In genomic region chr2:159096667-159097066, GRCm38 (mm10) we compare ENCODE assay signal across 9 mouse cellular contexts.
DNase-seq lines count a peak whose midpoint lies in the region; ATAC-seq and TF ChIP-seq lines count a peak whose summit lies in the region.
"Had no signal": no experiment of that assay in that cellular context is flagged by ENCODE, and none has a peak within 500 bp of the region (broad histone marks: within the 10 kb centered on the region; RNA-seq: fewer than 3 reads in every experiment).

No protein-coding gene starts in this region.

- H3K4me2 ChIP-seq in embryonic facial prominence, embryonic 14.5 days (ENCODE audit: low read depth, low read length), result no peak overlapping the region
- no peak overlapping the region for H3K4me2 ChIP-seq in lung, embryonic 16.5 days (ENCODE audit: low read depth, low read length)
- H3K4me2 ChIP-seq: liver, embryonic 12.5 days had no signal

- TF ChIP-seq CTCF in brain, embryonic 14.5 days (IDR thresholded peaks at IDR 0.05; ENCODE audit: borderline replicate concordance, extremely low read depth, insufficient read depth, insufficient read length), result no peak

- no peaks in the 10 kb centered on the region for H3K27me3 ChIP-seq in embryonic facial prominence, embryonic 14.5 days (replicated peaks; ENCODE audit: control insufficient read depth, insufficient read depth, low read length)
- H3K27me3 ChIP-seq in lung, embryonic 16.5 days (ENCODE audit: control insufficient read depth, insufficient read depth, low read depth, low read length), result no peaks in the 10 kb centered on the region
- H3K27me3 ChIP-seq: liver, embryonic 12.5 days had no signal

- peaks cover 12% of the 10 kb centered on the region for H3K4me1 ChIP-seq in embryonic facial prominence, embryonic 14.5 days (ENCODE audit: control insufficient read depth, insufficient read depth, low read length)
- H3K4me1 ChIP-seq in lung, embryonic 16.5 days (replicated peaks; ENCODE audit: control insufficient read depth, insufficient read depth, low read length), result no peaks in the 10 kb centered on the region
- H3K4me1 ChIP-seq: liver, embryonic 12.5 days had no signal

- H3K27ac ChIP-seq in embryonic facial prominence, embryonic 14.5 days (replicated peaks; ENCODE audit: low read depth, low read length), result no peak overlapping the region
- no peak overlapping the region for H3K27ac ChIP-seq in lung, embryonic 16.5 days (ENCODE audit: low read length)
- H3K27ac ChIP-seq: liver, embryonic 12.5 days had no signal

- no peaks in the 10 kb centered on the region for H3K36me3 ChIP-seq in embryonic facial prominence, embryonic 14.5 days (ENCODE audit: control insufficient read depth, insufficient read depth, low read length)
- H3K36me3 ChIP-seq in lung, embryonic 16.5 days (ENCODE audit: control insufficient read depth, insufficient read depth, low read length), result no peaks in the 10 kb centered on the region
- H3K36me3 ChIP-seq: liver, embryonic 12.5 days had no signal

- no peak for TF ChIP-seq POLR2A in brain, embryonic 14.5 days (IDR thresholded peaks at IDR 0.05; ENCODE audit: borderline replicate concordance, extremely low read depth, insufficient read depth, insufficient read length, poor library complexity, severe bottlenecking)

- WGBS in embryonic facial prominence, embryonic 14.5 days, result 29% methylated on average over 2 of the region's 2 CpGs
- WGBS in lung, embryonic 16.5 days, result 47% methylated on average over 2 of the region's 2 CpGs

- H3K4me3 ChIP-seq in embryonic facial prominence, embryonic 14.5 days (ENCODE audit: low read depth, low read length), result no peak overlapping the region
- H3K4me3 ChIP-seq in lung, embryonic 16.5 days (ENCODE audit: low read length), result no peak overlapping the region
- H3K4me3 ChIP-seq: liver, embryonic 12.5 days had no signal

- no peak overlapping the region for H3K9ac ChIP-seq in embryonic facial prominence, embryonic 14.5 days (ENCODE audit: low read depth, low read length)
- H3K9ac ChIP-seq in lung, embryonic 16.5 days (ENCODE audit: low read length), result no peak overlapping the region
- H3K9ac ChIP-seq: liver, embryonic 12.5 days had no signal

- DNase-seq in brain, embryonic 14.5 days (ENCODE audit: low read depth), result peak; percentile 59
- DNase-seq in embryonic facial prominence, embryonic 14.5 days (ENCODE audit: low spot score), result peak; percentile 50
- DNase-seq in kidney, adult 8-10 months, result peak; percentile 7 to 14
- no peak for DNase-seq in right cerebral cortex, postnatal 25 days
- DNase-seq in frontal cortex, postnatal 25 days (ENCODE audit: low spot score in 2 of 2), result no peak
- DNase-seq in cerebellum, adult 11 months, result no peak
- DNase-seq: gastrocnemius, postnatal 25 days had no signal

- H3K9me3 ChIP-seq in embryonic facial prominence, embryonic 14.5 days (ENCODE audit: control insufficient read depth, low read length), result no peaks in the 10 kb centered on the region
- no peaks in the 10 kb centered on the region for H3K9me3 ChIP-seq in lung, embryonic 16.5 days (ENCODE audit: control insufficient read depth, low read length)
- H3K9me3 ChIP-seq: liver, embryonic 12.5 days had no signal

- peak; percentile 67; the same call in 1 of the 2 replicates for ATAC-seq in embryonic facial prominence, embryonic 14.5 days (ENCODE audit: low read depth)
- 0 out of 2 replicates have a peak, but pooled peaks have one; percentile 31 for ATAC-seq in lung, embryonic 16.5 days (ENCODE audit: low read depth)
- ATAC-seq: liver, embryonic 12.5 days had no signal

Comparison
In these comparisons a context has a peak if more than half of its experiments do, and no peak if none do; other contexts are left out.
1. DNase-seq: peak in brain, embryonic 14.5 days (single experiment), embryonic facial prominence, embryonic 14.5 days (single experiment) and kidney, adult 8-10 months (2 of 2); none in right cerebral cortex, postnatal 25 days (single experiment), frontal cortex, postnatal 25 days (0 of 2) and cerebellum, adult 11 months (single experiment).